Mouse (Mus musculus) gonadal fat pad, adult 2 months (tissue): ENCODE results near the gene Fgfr1op2. TPM values are rescaled to one million over a fixed set of nuclear protein-coding genes. Genes with fewer than 3 reads are reported as not detected.
"Not testable (repeated sequence)": the region's sequence is repeated elsewhere in the genome, so short reads cannot be mapped to it uniquely, and the experiment has no call there.

Source experiments
- DNase-seq: peaks from one replicate; pipeline ENCODE4 v3.0.0-alpha.2; 2012; ENCODE audit warnings: low read depth
- polyA plus RNA-seq: library from polyadenylated mRNA; depleted of rRNA; stranded (reverse); fragments of >200 nt; gene quantifications from 2 replicates; pipeline ENCODE4 v1.2.3, GENCODE M21; 2012; rRNA removed

The Fgfr1op2 gene
- 78.5 and 81.3 TPM in 2 replicates for polyA plus RNA-seq

GRCm38 (mm10) chr6:146576903-146577302, at the start of gene Fgfr1op2:
Fgfr1op2 (plus strand) TSS chr6:146577203.
- no peak for DNase-seq

- no peak for DNase-seq
These were observed 49.5 kb upstream of the Fgfr1op2 start for GRCm38 (mm10) chr6:146527537-146527936.

GRCm38 (mm10) chr6:146530363-146530762, 46.6 kb upstream of the Fgfr1op2 start:
- no peak for DNase-seq

- DNase-seq: no peak
These were observed 46.2 kb upstream of the Fgfr1op2 start for GRCm38 (mm10) chr6:146530769-146531168.

- no peak for DNase-seq
These were observed 43.9 kb upstream of the Fgfr1op2 start for GRCm38 (mm10) chr6:146533146-146533545.

- no peak for DNase-seq
These were observed 41.5 kb upstream of the Fgfr1op2 start for GRCm38 (mm10) chr6:146535501-146535900.

GRCm38 (mm10) chr6:146537111-146537510, 39.9 kb upstream of the Fgfr1op2 start:
- no peak for DNase-seq

- DNase-seq: no peak
These were observed 38.9 kb upstream of the Fgfr1op2 start for GRCm38 (mm10) chr6:146538071-146538470.

- DNase-seq: no peak
These were observed 38.3 kb upstream of the Fgfr1op2 start for GRCm38 (mm10) chr6:146538661-146539060.

- no peak for DNase-seq
These were observed 36.6 kb upstream of the Fgfr1op2 start for GRCm38 (mm10) chr6:146540386-146540785.

GRCm38 (mm10) chr6:146544622-146545021, 32.4 kb upstream of the Fgfr1op2 start:
- DNase-seq: no peak

GRCm38 (mm10) chr6:146545289-146545865, 31.6 kb upstream of the Fgfr1op2 start:
- DNase-seq: no peak

- DNase-seq: no peak
These were observed 26.6 kb upstream of the Fgfr1op2 start for GRCm38 (mm10) chr6:146550421-146550820.

GRCm38 (mm10) chr6:146551326-146551725, 25.7 kb upstream of the Fgfr1op2 start:
- DNase-seq: no peak

GRCm38 (mm10) chr6:146562461-146562860, 14.5 kb upstream of the Fgfr1op2 start:
- DNase-seq: not testable (repeated sequence)

- DNase-seq: no peak
These were observed 4.9 kb upstream of the Fgfr1op2 start for GRCm38 (mm10) chr6:146572073-146572472.

GRCm38 (mm10) chr6:146577310-146578109, 507 bp downstream of the Fgfr1op2 start, which contains the start of gene Ints13:
Ints13 (minus strand) TSS chr6:146577835.
- peak; percentile 76 for DNase-seq

- DNase-seq: peak; percentile 27
These were observed 1.1 kb downstream of the Fgfr1op2 start for GRCm38 (mm10) chr6:146578111-146578531.

- no peak for DNase-seq
These were observed 1.6 kb downstream of the Fgfr1op2 start for GRCm38 (mm10) chr6:146578586-146578985.

GRCm38 (mm10) chr6:146580381-146580926, 3.5 kb downstream of the Fgfr1op2 start:
- DNase-seq: no peak

- no peak for DNase-seq
These were observed 6.5 kb downstream of the Fgfr1op2 start for GRCm38 (mm10) chr6:146583366-146584046.

GRCm38 (mm10) chr6:146585134-146585533, 8.1 kb downstream of the Fgfr1op2 start:
- DNase-seq: no peak
